Mouse (Mus musculus) neural tube, embryonic 15.5 days (tissue): Measurements from ENCODE around the gene Dnah14. TPM values are rescaled to one million over a fixed set of nuclear protein-coding genes. Genes with fewer than 3 reads are reported as not detected.

ENCODE experiments used
- ATAC-seq: fragments of 200-750 bp; cut with Nextera tagmentation; 2 replicates; pipeline ENCODE4 v1.8.0; 2017; ENCODE audit warnings: mild to moderate bottlenecking, moderate TSS enrichment, moderate library complexity; ENCODE audit not compliant: low FRiP score
- H3K27ac ChIP-seq: fragments of 300-500 bp; sonication (generic); replicated peaks from 2 replicates; pipeline ENCODE4 v1.5.1; 2015; ENCODE audit warnings: mild to moderate bottlenecking, inconsistent platforms
- H3K27me3 ChIP-seq: fragments of 300-500 bp; sonication (generic); replicated peaks from 2 replicates; pipeline ENCODE4 v1.6.1; 2015; ENCODE audit warnings: inconsistent platforms
- H3K36me3 ChIP-seq: fragments of 300-500 bp; sonication (generic); 2 replicates; pipeline ENCODE4 v1.6.1; 2015; ENCODE audit warnings: inconsistent platforms
- H3K4me1 ChIP-seq: fragments of 300-500 bp; sonication (generic); 2 replicates; pipeline ENCODE4 v1.6.1; 2015; ENCODE audit warnings: inconsistent platforms
- H3K4me2 ChIP-seq: fragments of 300-500 bp; sonication (generic); 2 replicates; pipeline ENCODE4 v1.6.1; 2015; ENCODE audit warnings: inconsistent platforms, mild to moderate bottlenecking, moderate library complexity
- H3K4me3 ChIP-seq: fragments of 300-500 bp; sonication (generic); replicated peaks from 2 replicates; pipeline ENCODE4 v1.5.1; 2015; ENCODE audit warnings: mild to moderate bottlenecking, inconsistent platforms
- H3K9ac ChIP-seq: fragments of 300-500 bp; sonication (generic); replicated peaks from 2 replicates; pipeline ENCODE4 v1.6.1; 2015; ENCODE audit warnings: mild to moderate bottlenecking, inconsistent platforms
- H3K9me3 ChIP-seq: fragments of 300-500 bp; sonication (generic); replicated peaks from 2 replicates; pipeline ENCODE4 v1.6.1; 2016; ENCODE audit warnings: inconsistent platforms
- WGBS: fragments of 180-500 bp; shearing (Covaris S2); methylation state at CpG from one replicate; pipeline ENCODE4 v1.1.7; 2015; ENCODE audit warnings: mixed read lengths; 5-methylcytosine and 5-hydroxymethylcytosine counted together
- polyA plus RNA-seq: library from polyadenylated mRNA; unstranded; fragments of >200 nt; fragmentation: Nextera tagmentation; extraction: Ambion mirVana; gene quantifications from 2 replicates; pipeline ENCODE4 v1.2.1, GENCODE M21; 2015

Gene Dnah14
- polyA plus RNA-seq, 1 experiment from 2014 or later, result 0.29 TPM

DNA sequence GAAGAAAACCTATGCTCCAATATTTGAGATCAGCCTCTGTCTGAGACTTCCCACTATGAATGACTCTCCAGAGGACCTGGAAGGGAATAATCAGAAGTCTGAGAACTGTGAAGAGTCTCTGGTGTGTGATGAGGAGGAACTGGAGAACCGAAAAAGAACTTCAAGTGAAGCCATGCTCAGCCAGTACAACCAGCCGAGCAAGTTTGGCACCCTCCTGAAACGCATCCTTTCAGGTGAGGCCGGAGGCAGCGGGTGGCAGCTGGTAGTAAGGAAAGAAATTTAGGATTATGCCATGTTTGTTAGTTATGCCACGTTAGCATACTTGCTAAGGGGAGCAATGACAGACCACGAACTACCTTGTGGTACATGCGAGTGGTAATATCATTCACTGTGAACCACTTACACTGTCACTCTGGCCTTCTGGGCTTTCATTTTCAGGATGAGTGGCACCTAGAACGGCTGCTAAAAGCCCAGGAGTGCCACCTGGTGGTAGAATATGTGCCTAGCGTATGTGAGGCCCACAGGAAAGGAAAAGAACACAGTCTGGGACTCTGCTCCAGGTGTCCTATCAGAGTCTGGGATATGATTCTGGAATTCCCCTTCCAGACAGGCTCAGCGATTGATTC, 39.6 kb downstream of the Dnah14 start:
- Histone ChIP-seq H3K4me3 (no peak overlapping the region), H3K4me1 (0 out of 2 replicates have a peak, but pooled peaks cover 4% of the 10 kb centered on the region), H3K9ac (no peak overlapping the region), H3K4me2 (no peak overlapping the region), H3K36me3 (no peaks in the 10 kb centered on the region), H3K27ac (no peak overlapping the region), H3K9me3 (no peaks in the 10 kb centered on the region), H3K27me3 (no peaks in the 10 kb centered on the region)
- WGBS, result 42% methylated on average over 11 of the region's 11 CpGs
- no peak for ATAC-seq

DNA sequence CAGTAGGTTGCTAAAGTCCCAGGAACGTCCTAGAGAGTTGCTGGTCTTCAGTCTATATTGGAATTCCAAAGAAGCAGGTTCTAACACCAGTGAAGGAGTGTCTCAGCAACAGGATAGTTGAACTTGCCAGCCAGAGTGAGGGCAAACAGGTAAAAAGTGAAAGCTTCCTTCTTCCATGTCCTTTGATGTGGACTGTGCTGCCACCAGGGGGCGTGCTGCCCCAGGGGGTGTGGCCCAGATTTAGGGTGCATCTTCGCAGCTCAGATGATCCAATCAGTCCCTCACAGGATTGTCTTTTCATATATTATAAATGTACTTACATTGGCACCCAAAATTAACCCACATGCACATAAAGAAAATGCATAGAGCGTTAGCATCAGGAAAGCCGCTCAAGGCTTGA, 41.0 kb downstream of the Dnah14 start:
- Histone ChIP-seq H3K27me3 (no peaks in the 10 kb centered on the region), H3K36me3 (no peaks in the 10 kb centered on the region), H3K9me3 (no peaks in the 10 kb centered on the region), H3K27ac (no peak overlapping the region), H3K9ac (no peak overlapping the region), H3K4me1 (0 out of 2 replicates have a peak, but pooled peaks cover 4% of the 10 kb centered on the region), H3K4me2 (no peak overlapping the region), H3K4me3 (no peak overlapping the region)
- no peak for ATAC-seq
- WGBS, result 57% methylated on average over 5 of the region's 5 CpGs

DNA sequence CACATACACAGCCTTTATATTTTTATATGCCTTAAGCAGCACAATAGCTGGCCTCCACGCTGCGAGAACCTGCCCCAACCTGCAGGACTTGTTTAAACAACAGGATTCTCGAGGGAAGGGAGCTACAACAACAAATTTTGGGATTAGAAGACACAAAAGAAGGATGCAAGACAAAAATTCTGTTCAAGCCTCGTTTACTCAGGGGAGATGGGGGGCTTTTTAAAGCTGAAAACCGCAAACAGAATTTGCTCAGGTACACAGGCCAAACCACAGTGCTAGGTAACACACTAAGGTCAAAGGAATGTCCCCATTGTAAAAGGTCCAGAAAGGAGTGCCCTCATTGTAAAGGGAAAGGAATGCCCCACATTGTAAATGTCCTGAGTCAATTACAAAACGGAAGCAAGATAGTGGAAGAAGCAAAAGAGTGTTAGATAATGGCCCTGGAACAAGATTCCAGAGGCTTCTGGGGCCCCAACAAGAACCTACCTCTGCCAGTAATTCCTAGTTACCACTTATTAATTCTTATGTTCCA, 46.9 kb downstream of the Dnah14 start:
- H3K9ac ChIP-seq, result no peak overlapping the region
- H3K27ac ChIP-seq, result no peak overlapping the region
- no peak overlapping the region for H3K4me3 ChIP-seq
- 48% methylated on average over 6 of the region's 6 CpGs for WGBS
- H3K4me1 ChIP-seq, result no peaks in the 10 kb centered on the region
- no peaks in the 10 kb centered on the region for H3K9me3 ChIP-seq
- H3K4me2 ChIP-seq, result no peak overlapping the region
- no peaks in the 10 kb centered on the region for H3K27me3 ChIP-seq
- no peaks in the 10 kb centered on the region for H3K36me3 ChIP-seq
- no peak for ATAC-seq

DNA sequence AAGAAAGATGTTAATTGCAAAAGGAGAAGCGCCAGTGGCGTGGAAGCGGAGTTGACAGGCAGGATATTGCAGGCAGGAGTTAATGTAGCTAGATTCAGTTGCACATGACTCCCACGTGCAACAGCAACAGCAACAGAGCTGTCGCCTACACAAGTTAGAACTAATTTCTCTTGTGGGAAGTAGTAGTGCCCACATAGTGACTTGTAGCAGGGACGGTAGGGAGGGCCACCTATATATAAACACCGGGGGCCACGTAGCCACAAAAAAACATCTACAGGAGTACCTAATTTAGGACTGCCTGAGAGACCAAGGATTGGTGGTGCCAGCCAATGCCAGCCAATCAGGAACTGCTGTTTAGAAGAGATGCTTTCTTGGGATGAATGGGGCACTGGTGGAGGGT, 48.5 kb downstream of the Dnah14 start:
- WGBS, result 92% methylated on average over 8 of the region's 8 CpGs
- Histone ChIP-seq H3K27ac (no peak overlapping the region), H3K9ac (no peak overlapping the region), H3K27me3 (no peaks in the 10 kb centered on the region), H3K36me3 (no peaks in the 10 kb centered on the region), H3K4me2 (no peak overlapping the region), H3K4me1 (no peaks in the 10 kb centered on the region), H3K9me3 (no peaks in the 10 kb centered on the region), H3K4me3 (no peak overlapping the region)
- ATAC-seq, result no peak

DNA sequence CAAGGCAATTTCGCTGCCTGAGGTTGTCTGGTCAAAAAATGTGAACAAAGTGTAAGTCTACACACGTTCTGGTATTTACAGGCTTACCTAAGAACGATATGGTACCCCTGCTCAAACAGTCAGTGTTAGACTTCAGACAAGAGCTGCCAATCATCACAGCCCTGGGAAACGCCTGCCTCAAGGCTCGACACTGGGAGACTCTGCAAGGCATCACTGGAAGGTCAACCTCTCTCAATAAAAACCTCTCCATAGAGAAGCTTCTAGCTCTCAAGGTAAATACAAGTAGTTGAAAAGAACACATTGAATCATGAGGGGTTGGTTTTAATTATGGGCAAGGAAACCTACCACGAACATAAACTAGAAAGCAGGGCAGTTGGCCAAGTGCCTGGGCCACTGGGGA, 51.9 kb downstream of the Dnah14 start:
- Histone ChIP-seq H3K9ac (no peak overlapping the region), H3K27me3 (no peaks in the 10 kb centered on the region)

DNA sequence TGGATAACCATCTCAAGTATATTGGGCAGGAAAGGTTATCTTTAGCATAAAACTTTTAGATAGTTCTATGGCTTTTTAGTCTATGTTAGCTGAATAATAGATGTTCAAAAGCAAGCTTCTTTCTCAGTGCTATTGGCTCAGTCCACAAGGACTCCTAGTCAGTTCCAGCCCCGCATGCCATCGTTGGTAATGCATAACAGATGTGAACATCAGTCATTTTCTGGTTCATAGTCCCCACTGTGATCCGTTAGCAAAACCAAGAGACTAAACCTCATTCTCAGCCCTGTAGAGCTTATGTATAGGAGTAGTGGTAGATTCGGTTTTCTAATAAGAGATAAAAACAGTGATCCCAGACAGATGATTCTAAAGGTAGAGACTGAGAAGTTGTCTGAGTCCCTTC, 55.0 kb downstream of the Dnah14 start:
- H3K4me1 ChIP-seq, result no peaks in the 10 kb centered on the region
- no peaks in the 10 kb centered on the region for H3K27me3 ChIP-seq
- H3K36me3 ChIP-seq, result no peaks in the 10 kb centered on the region
- no peaks in the 10 kb centered on the region for H3K9me3 ChIP-seq
- no peak overlapping the region for H3K27ac ChIP-seq
- ATAC-seq, result no peak
- WGBS, result 87% methylated on average over 4 of the region's 4 CpGs
- H3K4me2 ChIP-seq, result no peak overlapping the region
- no peak overlapping the region for H3K9ac ChIP-seq
- H3K4me3 ChIP-seq, result no peak overlapping the region

More for the DNA sequence above, 51.9 kb downstream of the Dnah14 start:
- H3K36me3 ChIP-seq, result no peaks in the 10 kb centered on the region
- no peaks in the 10 kb centered on the region for H3K9me3 ChIP-seq
- no peak overlapping the region for H3K4me3 ChIP-seq
- H3K4me2 ChIP-seq, result no peak overlapping the region
- no peak for ATAC-seq
- 72% methylated on average over 6 of the region's 6 CpGs for WGBS
- no peaks in the 10 kb centered on the region for H3K4me1 ChIP-seq
- H3K27ac ChIP-seq, result no peak overlapping the region

DNA sequence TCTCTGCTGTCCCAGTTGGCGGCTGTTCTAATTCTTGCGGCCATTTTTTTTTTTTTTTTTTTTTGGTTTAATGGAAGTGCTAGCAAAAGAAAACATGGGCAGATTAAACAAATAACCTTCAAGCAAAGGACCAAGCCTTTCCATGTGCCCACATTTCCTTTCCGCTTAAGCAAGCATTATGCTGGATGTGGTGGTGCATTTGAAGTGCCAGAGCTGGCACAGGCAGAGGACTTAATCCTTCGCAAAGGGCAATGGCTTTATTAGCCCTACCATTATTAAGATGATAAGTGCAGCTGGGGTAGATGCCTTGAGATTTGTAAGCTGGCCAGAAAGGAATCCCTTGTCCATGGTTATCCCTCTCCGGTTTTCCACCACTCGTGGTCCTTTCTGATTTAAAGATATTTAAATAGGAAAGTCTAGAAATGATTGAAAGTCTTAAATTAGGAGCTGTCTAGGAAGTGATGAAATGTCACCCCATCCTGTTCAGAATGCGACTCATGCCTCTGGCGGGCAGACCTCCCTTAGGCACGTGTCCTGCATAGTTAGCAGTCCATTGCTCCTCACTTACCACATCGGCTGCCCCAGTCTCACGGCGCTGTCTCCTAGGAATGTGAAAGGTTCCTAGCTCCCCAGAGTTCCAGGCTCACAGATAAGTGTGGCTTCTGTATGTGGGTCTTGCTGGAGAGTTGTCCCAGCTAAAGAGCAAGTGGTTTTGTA, 61.8 kb downstream of the Dnah14 start:
- WGBS, result 74% methylated on average over 12 of the region's 12 CpGs
- no peaks in the 10 kb centered on the region for H3K27me3 ChIP-seq
- no peak; the same call in 1 of the 2 replicates for ATAC-seq
- no peaks in the 10 kb centered on the region for H3K36me3 ChIP-seq
- no peaks in the 10 kb centered on the region for H3K9me3 ChIP-seq
- no peak overlapping the region for H3K4me2 ChIP-seq
- no peak overlapping the region for H3K4me3 ChIP-seq
- H3K27ac ChIP-seq, result no peak overlapping the region
- no peaks in the 10 kb centered on the region for H3K4me1 ChIP-seq
- no peak overlapping the region for H3K9ac ChIP-seq

DNA sequence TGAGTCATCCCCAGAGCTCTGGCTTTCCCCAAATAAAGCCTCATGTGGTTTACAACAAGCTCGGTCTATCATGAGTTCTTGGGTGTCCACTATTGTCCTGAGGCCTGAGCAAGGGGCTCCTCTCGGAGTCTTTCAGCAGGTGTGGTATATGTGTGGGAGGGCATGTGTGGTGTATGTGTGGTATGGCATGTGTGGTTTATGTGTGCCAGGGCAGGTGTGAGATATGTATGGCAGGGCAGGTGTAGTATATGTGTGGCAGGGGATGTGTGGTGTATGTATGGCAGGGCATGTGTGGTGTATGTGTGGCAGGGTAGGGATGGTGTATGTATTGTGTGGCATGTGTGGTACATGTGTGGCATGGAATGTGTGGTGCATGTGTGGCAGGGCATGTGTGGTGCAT, 64.0 kb downstream of the Dnah14 start:
- Histone ChIP-seq H3K27me3 (no peaks in the 10 kb centered on the region), H3K36me3 (no peaks in the 10 kb centered on the region), H3K9ac (no peak overlapping the region), H3K4me2 (no peak overlapping the region), H3K4me1 (no peaks in the 10 kb centered on the region), H3K9me3 (no peaks in the 10 kb centered on the region), H3K4me3 (no peak overlapping the region), H3K27ac (no peak overlapping the region)
- 85% methylated on average over 2 of the region's 2 CpGs for WGBS
- no peak for ATAC-seq

DNA sequence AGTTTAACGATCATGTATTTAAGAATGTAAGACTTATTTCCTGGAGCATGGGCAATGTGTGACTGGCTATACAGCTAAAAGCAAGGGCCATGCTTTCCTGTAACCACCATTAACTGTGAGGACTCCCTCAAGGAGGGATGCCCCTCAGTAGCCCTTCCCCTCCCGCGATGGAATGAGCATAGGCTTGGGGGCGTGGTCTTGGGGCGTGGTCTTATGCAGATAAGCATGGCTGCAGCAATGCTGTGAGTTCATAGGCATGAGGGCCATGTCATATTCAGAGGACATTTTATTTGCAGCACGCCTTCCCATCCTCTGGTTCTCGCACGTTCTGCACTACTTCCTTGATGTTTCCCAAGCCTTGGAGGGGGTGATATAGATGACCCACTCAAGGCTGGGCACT, 71.1 kb downstream of the Dnah14 start:
- Histone ChIP-seq H3K4me1 (no peaks in the 10 kb centered on the region), H3K36me3 (no peaks in the 10 kb centered on the region), H3K4me3 (no peak overlapping the region), H3K9me3 (no peaks in the 10 kb centered on the region), H3K9ac (no peak overlapping the region), H3K4me2 (no peak overlapping the region), H3K27ac (no peak overlapping the region), H3K27me3 (no peaks in the 10 kb centered on the region)
- ATAC-seq, result no peak
- WGBS, result 59% methylated on average over 8 of the region's 8 CpGs

DNA sequence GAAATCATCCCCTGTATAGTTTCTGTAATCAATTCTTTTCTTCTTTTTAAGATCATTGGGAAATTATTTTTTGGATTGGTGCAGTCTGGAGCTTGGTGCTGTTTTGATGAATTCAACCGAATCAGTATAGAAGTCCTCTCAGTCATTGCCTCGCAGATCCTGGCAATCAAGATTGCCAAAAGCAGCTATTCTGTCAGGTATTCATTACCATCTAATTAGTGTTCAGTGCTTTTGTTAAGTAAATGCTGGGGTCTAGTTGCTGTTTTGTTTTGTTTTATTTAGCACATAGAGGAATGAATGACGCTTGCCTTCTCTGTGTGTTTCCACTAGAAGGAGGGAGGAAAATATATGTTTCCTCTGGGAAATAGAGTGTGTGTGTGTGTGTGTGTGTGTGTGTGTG, 77.1 kb downstream of the Dnah14 start:
- Histone ChIP-seq H3K4me3 (no peak overlapping the region), H3K9me3 (no peaks in the 10 kb centered on the region), H3K36me3 (no peaks in the 10 kb centered on the region), H3K4me1 (no peaks in the 10 kb centered on the region), H3K27ac (no peak overlapping the region), H3K9ac (no peak overlapping the region), H3K4me2 (no peak overlapping the region), H3K27me3 (no peaks in the 10 kb centered on the region)
- 16% methylated on average over 3 of the region's 3 CpGs for WGBS
- no peak for ATAC-seq

DNA sequence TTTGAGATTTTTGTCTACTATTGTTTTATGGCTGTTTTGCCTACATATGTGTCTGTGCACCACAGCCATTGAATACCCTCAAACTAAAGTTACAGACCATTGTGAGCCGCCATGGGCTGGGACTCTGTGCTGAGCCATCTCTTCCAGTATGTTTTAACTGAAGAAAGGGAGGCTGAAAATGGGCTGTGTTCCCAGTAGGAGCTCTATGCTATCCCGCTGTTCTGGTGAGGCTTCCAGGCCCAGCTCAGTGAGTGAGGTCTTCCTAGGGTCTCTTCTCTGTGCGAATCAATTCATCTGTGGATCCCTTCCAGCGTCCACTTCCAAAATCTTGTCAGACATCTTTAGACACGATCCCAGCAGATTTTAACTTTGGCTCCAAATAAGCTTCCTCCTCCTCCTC, 80.1 kb downstream of the Dnah14 start:
- WGBS, result 81% methylated on average over 5 of the region's 5 CpGs
- no peaks in the 10 kb centered on the region for H3K4me1 ChIP-seq

DNA sequence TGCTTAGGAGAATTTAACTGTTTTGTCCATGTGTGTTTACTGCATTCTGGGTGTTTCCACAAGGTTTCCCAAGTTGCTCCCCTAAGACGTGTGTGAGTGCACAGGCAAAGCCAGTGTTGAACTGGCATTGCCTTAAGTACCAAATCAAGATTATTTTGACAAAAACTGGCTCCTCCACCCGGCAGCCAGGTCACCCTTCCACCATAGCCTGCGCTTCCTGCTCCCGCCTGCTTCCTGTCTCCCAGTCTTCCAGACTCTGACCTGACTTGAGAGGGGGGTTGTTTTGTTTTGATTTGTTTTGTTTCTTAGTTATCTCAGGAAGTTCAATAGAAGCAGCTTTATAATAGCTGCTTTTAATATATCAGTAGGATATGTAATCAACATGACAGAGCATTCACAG, 90.4 kb downstream of the Dnah14 start:
- Histone ChIP-seq H3K4me3 (no peak overlapping the region), H3K4me2 (no peak overlapping the region), H3K9me3 (no peaks in the 10 kb centered on the region), H3K4me1 (no peaks in the 10 kb centered on the region), H3K9ac (no peak overlapping the region), H3K27ac (no peak overlapping the region), H3K27me3 (no peaks in the 10 kb centered on the region), H3K36me3 (no peaks in the 10 kb centered on the region)
- 73% methylated on average over 4 of the region's 4 CpGs for WGBS
- ATAC-seq, result no peak

More for the DNA sequence above, 80.1 kb downstream of the Dnah14 start:
- no peaks in the 10 kb centered on the region for H3K9me3 ChIP-seq
- H3K36me3 ChIP-seq, result no peaks in the 10 kb centered on the region
- no peak overlapping the region for H3K27ac ChIP-seq
- no peaks in the 10 kb centered on the region for H3K27me3 ChIP-seq
- no peak for ATAC-seq
- no peak overlapping the region for H3K9ac ChIP-seq
- no peak overlapping the region for H3K4me3 ChIP-seq
- no peak overlapping the region for H3K4me2 ChIP-seq
